Mouse (Mus musculus) forebrain, embryonic 15.5 days (tissue): ENCODE measurements around the gene Slc22a18. TPM values are rescaled to one million over a fixed set of nuclear protein-coding genes. Genes with fewer than 3 reads are reported as not detected.
A peak's percentile ranks its signal among the peaks of the same experiment; 100 is the strongest.

Source experiments
- ATAC-seq: fragments of 200-750 bp; cut with Nextera tagmentation; replicated peaks from 2 replicates; pipeline ENCODE4 v1.8.0; 2017; ENCODE audit warnings: mild to moderate bottlenecking, moderate TSS enrichment, moderate library complexity
- H3K27ac ChIP-seq: fragments of 300-500 bp; sonication (generic); replicated peaks from 2 replicates; pipeline ENCODE4 v1.5.1; 2015; ENCODE audit warnings: mild to moderate bottlenecking, inconsistent platforms
- H3K27me3 ChIP-seq: fragments of 300-500 bp; sonication (generic); 2 replicates; pipeline ENCODE4 v1.6.1; 2015; ENCODE audit warnings: inconsistent platforms
- H3K36me3 ChIP-seq: fragments of 300-500 bp; sonication (generic); 2 replicates; pipeline ENCODE4 v1.6.1; 2015; ENCODE audit warnings: mild to moderate bottlenecking, inconsistent platforms
- H3K4me1 ChIP-seq: fragments of 300-500 bp; sonication (generic); 2 replicates; pipeline ENCODE4 v1.6.1; 2015; ENCODE audit warnings: inconsistent platforms
- H3K4me2 ChIP-seq: fragments of 300-500 bp; sonication (generic); replicated peaks from 2 replicates; pipeline ENCODE4 v1.6.1; 2015; ENCODE audit warnings: mild to moderate bottlenecking, inconsistent platforms
- H3K4me3 ChIP-seq: fragments of 300-500 bp; sonication (generic); 2 replicates; pipeline ENCODE4 v1.5.1; 2015; ENCODE audit warnings: mild to moderate bottlenecking, inconsistent platforms
- H3K9ac ChIP-seq: fragments of 300-500 bp; sonication (generic); replicated peaks from 2 replicates; pipeline ENCODE4 v1.6.1; 2015; ENCODE audit warnings: mild to moderate bottlenecking, inconsistent platforms
- H3K9me3 ChIP-seq: fragments of 300-500 bp; sonication (generic); 2 replicates; pipeline ENCODE4 v1.6.1; 2016; ENCODE audit warnings: inconsistent platforms
- WGBS: fragments of 180-500 bp; shearing (Covaris S2); methylation state at CpG from one replicate; pipeline ENCODE4 v1.1.7; 2015; ENCODE audit warnings: mixed read lengths; 5-methylcytosine and 5-hydroxymethylcytosine counted together
- polyA plus RNA-seq: library from polyadenylated mRNA; unstranded; fragments of >200 nt; fragmentation: Nextera tagmentation; extraction: Ambion mirVana; gene quantifications from 2 replicates; pipeline ENCODE4 v1.2.1, GENCODE M21; 2015

Slc22a18 gene
- polyA plus RNA-seq, 1 experiment from 2014 or later, result 0.29 TPM

DNA sequence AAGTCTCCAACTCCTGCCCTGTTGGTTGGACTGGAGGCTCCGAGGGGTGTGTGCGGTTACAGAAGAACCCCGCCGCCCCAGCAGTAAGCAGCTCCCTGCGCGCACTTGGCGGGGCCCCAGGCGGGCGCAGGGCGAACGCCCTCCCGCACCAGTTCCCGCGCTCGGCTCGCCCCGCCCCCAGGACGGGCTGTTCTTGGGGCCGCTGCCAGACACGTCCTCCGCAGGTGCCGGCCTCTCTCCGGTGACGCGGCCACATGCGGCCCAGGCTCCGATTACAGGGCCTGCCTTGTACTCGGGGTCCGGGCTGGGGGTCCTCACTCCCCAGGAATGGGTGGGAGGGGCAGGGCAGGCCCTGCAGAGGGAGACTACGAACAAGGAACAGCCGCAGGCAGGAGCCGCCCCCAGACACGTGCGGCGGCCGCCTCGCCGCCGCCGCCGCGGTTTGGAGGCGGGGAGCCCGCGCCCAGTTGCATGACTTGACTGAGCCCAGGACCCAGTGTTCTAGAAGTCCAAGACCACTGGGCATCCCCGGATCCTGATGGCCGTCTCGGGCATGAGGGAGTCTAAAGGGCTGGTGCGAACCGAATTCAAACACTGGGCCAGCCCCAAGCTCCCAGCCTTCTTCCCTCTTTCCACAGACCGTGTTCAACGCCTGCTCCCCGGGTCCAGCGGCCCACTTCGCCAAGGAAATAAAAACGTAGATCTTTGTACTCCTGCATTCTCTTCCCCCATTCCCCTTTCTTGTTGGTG lies 8.6 kb upstream of the Slc22a18 start:
- Histone ChIP-seq H3K36me3 (no peaks in the 10 kb centered on the region), H3K27ac (no peak overlapping the region), H3K4me1 (peaks cover 17% of the 10 kb centered on the region), H3K9ac (peak overlapping the region; percentile 36), H3K4me2 (peak overlapping the region; percentile 61), H3K9me3 (no peaks in the 10 kb centered on the region), H3K27me3 (peaks cover 25% of the 10 kb centered on the region), H3K4me3 (peak overlapping the region; percentile 39)
- no peak for ATAC-seq
- WGBS, result 25% methylated on average over 55 of the region's 56 CpGs

DNA sequence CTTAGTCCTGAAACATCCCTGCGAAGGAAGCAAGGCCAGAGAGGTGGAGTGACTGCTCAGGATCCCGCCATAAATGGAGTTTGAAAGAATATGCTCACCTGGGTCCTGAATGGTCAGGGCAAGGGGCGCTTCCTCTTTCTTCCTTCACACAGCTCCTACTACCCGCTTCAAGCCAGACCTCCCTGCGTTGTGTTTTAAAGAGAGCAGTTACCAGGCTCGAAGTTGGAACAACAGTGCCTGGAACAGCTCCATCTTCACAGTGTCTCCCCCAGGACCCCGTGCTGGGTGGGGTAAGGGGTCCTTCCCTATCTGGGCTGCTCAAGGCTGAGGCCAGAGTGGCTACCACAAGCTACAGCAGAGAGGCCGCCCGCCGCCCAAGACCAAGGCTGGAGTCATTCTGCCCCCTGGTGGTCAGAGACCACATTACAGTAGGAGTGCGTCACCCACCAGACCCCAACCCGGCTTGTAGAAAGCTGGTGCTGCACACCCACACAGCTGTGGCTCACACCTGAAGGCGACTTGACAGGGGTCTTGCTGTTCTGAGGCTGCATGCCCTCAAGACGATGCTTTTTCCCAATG lies 7.3 kb upstream of the Slc22a18 start:
- peaks cover 25% of the 10 kb centered on the region for H3K27me3 ChIP-seq
- ATAC-seq, result peak; percentile 27; the same call in 1 of the 2 replicates
- no peak overlapping the region for H3K4me2 ChIP-seq
- H3K27ac ChIP-seq, result no peak overlapping the region
- no peak overlapping the region for H3K4me3 ChIP-seq
- H3K4me1 ChIP-seq, result peaks cover 17% of the 10 kb centered on the region
- 34% methylated on average over 14 of the region's 14 CpGs for WGBS
- H3K36me3 ChIP-seq, result no peaks in the 10 kb centered on the region
- no peaks in the 10 kb centered on the region for H3K9me3 ChIP-seq
- H3K9ac ChIP-seq, result no peak overlapping the region

- 1% methylated on average over 6 of the region's 6 CpGs for WGBS
These were observed 5.8 kb upstream of the Slc22a18 start for GRCm38 (mm10) chr7:143467714-143468113.

DNA sequence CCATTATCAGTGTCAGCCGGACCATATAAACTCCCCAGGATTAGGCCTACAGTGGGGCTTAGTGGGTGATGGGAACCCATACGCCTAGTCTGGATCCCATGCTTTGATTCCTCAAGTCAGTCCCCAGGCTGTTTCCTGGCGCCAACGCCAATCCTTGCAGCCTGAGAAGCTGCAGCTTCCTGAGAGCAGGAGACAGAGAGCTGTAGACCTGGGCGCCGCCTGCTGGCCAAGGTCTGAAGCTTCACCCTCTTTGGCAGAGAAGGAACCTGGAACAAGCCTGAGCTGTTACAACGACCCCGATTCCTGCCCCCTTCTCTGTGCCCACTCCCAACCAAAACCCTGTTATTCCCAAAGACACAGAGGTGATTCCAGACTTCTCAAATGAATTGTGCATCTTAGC lies 3.6 kb upstream of the Slc22a18 start:
- Histone ChIP-seq H3K4me2 (no peak overlapping the region), H3K4me1 (peaks cover 9% of the 10 kb centered on the region), H3K9me3 (no peaks in the 10 kb centered on the region), H3K27ac (no peak overlapping the region), H3K27me3 (peaks cover 5% of the 10 kb centered on the region; the same call in 1 of the 2 replicates), H3K36me3 (no peaks in the 10 kb centered on the region), H3K9ac (no peak overlapping the region), H3K4me3 (no peak overlapping the region)
- peak; percentile 30; the same call in 1 of the 2 replicates for ATAC-seq
- WGBS, result 14% methylated on average over 8 of the region's 8 CpGs

More at GRCm38 (mm10) chr7:143467714-143468113, 5.8 kb upstream of the Slc22a18 start:
- H3K4me2 ChIP-seq, result no peak overlapping the region
- peaks cover 17% of the 10 kb centered on the region for H3K4me1 ChIP-seq
- H3K9ac ChIP-seq, result no peak overlapping the region
- no peaks in the 10 kb centered on the region for H3K36me3 ChIP-seq
- no peak overlapping the region for H3K4me3 ChIP-seq
- H3K27me3 ChIP-seq, result peaks cover 20% of the 10 kb centered on the region
- H3K27ac ChIP-seq, result no peak overlapping the region
- H3K9me3 ChIP-seq, result no peaks in the 10 kb centered on the region
- ATAC-seq, result no peak

GRCm38 (mm10) chr7:143474811-143475210 lies 1.3 kb downstream of the Slc22a18 start:
- H3K4me1 ChIP-seq, result peaks cover under 1% of the 10 kb centered on the region; the same call in 1 of the 2 replicates
- ATAC-seq, result no peak
- no peaks in the 10 kb centered on the region for H3K27me3 ChIP-seq
- no peak overlapping the region for H3K4me3 ChIP-seq
- H3K4me2 ChIP-seq, result no peak overlapping the region
- H3K9ac ChIP-seq, result no peak overlapping the region
- 49% methylated on average over 10 of the region's 10 CpGs for WGBS
- no peak overlapping the region for H3K27ac ChIP-seq
- H3K9me3 ChIP-seq, result no peaks in the 10 kb centered on the region
- no peaks in the 10 kb centered on the region for H3K36me3 ChIP-seq

DNA sequence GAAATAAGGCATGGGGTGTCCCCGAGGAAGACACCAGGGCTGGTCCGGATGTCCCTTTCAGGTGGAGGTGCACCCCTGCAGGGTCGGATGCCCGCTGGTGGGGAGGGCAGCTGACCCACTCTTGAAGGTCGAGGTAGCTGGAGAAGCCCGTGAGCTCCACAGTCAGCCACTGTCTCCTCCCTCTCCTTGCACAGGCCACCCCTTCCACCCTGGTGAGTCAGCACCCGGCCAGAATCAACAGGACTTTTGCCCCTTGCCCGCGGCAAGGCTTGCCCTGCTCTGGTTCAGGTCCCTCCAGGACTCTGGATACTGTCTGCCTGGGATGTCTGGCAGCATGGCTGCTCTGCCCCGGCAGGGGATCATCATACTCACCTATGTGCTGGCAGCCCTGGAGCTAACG lies 2.3 kb downstream of the Slc22a18 start:
- Histone ChIP-seq H3K4me2 (no peak overlapping the region), H3K36me3 (no peaks in the 10 kb centered on the region), H3K4me1 (no peaks in the 10 kb centered on the region), H3K9me3 (no peaks in the 10 kb centered on the region), H3K27me3 (no peaks in the 10 kb centered on the region), H3K27ac (no peak overlapping the region), H3K9ac (no peak overlapping the region), H3K4me3 (no peak overlapping the region)
- 74% methylated on average over 11 of the region's 11 CpGs for WGBS
- ATAC-seq, result no peak

- no peak overlapping the region for H3K9ac ChIP-seq
- no peaks in the 10 kb centered on the region for H3K36me3 ChIP-seq
- no peak overlapping the region for H3K4me3 ChIP-seq
- H3K27me3 ChIP-seq, result no peaks in the 10 kb centered on the region
- no peak overlapping the region for H3K4me2 ChIP-seq
- no peak overlapping the region for H3K27ac ChIP-seq
- 91% methylated on average over 3 of the region's 3 CpGs for WGBS
- no peaks in the 10 kb centered on the region for H3K9me3 ChIP-seq
- no peak for ATAC-seq
- no peaks in the 10 kb centered on the region for H3K4me1 ChIP-seq
These were observed 3.3 kb downstream of the Slc22a18 start for GRCm38 (mm10) chr7:143476702-143477335.

DNA sequence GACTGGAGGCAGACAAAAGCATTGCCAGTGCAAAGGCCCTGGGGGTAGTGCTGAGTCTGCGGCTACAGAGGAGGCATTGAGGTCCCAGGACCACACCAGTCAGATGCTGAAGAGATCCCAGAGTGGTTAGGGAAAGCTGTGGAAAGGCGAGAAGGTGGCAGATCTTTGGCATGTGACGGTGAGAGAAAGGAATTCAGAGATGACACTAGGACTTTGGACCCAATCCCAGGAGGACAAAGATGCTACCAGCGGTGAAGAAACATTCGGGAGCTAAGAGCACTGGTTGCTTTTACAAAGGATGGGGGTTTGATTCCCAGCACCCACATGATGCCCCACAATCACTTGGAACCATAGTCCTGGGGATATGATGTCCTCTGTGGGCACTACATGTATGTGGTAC lies 4.3 kb downstream of the Slc22a18 start:
- ATAC-seq, result no peak
- H3K27me3 ChIP-seq, result no peaks in the 10 kb centered on the region
- WGBS, result 88% methylated on average over 5 of the region's 5 CpGs

GRCm38 (mm10) chr7:143480498-143480897 lies 7.0 kb downstream of the Slc22a18 start:
- no peaks in the 10 kb centered on the region for H3K36me3 ChIP-seq
- H3K4me3 ChIP-seq, result no peak overlapping the region
- no peak overlapping the region for H3K27ac ChIP-seq
- H3K9ac ChIP-seq, result no peak overlapping the region
- no peak for ATAC-seq
- no peaks in the 10 kb centered on the region for H3K9me3 ChIP-seq
- H3K27me3 ChIP-seq, result no peaks in the 10 kb centered on the region
- no peak overlapping the region for H3K4me2 ChIP-seq
- WGBS, result 33% methylated on average over 13 of the region's 13 CpGs
- no peaks in the 10 kb centered on the region for H3K4me1 ChIP-seq

More for the DNA sequence above, 4.3 kb downstream of the Slc22a18 start:
- Histone ChIP-seq H3K4me3 (no peak overlapping the region), H3K36me3 (no peaks in the 10 kb centered on the region), H3K4me1 (no peaks in the 10 kb centered on the region), H3K4me2 (no peak overlapping the region), H3K9ac (no peak overlapping the region), H3K27ac (no peak overlapping the region), H3K9me3 (no peaks in the 10 kb centered on the region)

GRCm38 (mm10) chr7:143481806-143482387 lies 8.4 kb downstream of the Slc22a18 start:
- ATAC-seq, result no peak
- WGBS, result 40% methylated on average over 5 of the region's 5 CpGs

GRCm38 (mm10) chr7:143482541-143482940 lies 9.0 kb downstream of the Slc22a18 start:
- Histone ChIP-seq H3K9ac (no peak overlapping the region), H3K36me3 (no peaks in the 10 kb centered on the region), H3K27ac (no peak overlapping the region), H3K4me1 (no peaks in the 10 kb centered on the region), H3K4me3 (no peak overlapping the region), H3K27me3 (no peaks in the 10 kb centered on the region), H3K9me3 (no peaks in the 10 kb centered on the region), H3K4me2 (no peak overlapping the region)
- WGBS, result 6% methylated on average over 6 of the region's 6 CpGs
- no peak for ATAC-seq

More at GRCm38 (mm10) chr7:143481806-143482387, 8.4 kb downstream of the Slc22a18 start:
- no peak overlapping the region for H3K27ac ChIP-seq
- H3K27me3 ChIP-seq, result no peaks in the 10 kb centered on the region
- no peak overlapping the region for H3K4me3 ChIP-seq
- H3K4me2 ChIP-seq, result no peak overlapping the region
- no peaks in the 10 kb centered on the region for H3K9me3 ChIP-seq
- H3K4me1 ChIP-seq, result no peaks in the 10 kb centered on the region
- no peaks in the 10 kb centered on the region for H3K36me3 ChIP-seq
- no peak overlapping the region for H3K9ac ChIP-seq

- no peaks in the 10 kb centered on the region for H3K27me3 ChIP-seq
- no peak for ATAC-seq
- 78% methylated on average over 6 of the region's 6 CpGs for WGBS
- no peaks in the 10 kb centered on the region for H3K9me3 ChIP-seq
- H3K4me1 ChIP-seq, result no peaks in the 10 kb centered on the region
- no peak overlapping the region for H3K27ac ChIP-seq
- H3K4me2 ChIP-seq, result no peak overlapping the region
- no peak overlapping the region for H3K9ac ChIP-seq
- H3K36me3 ChIP-seq, result no peaks in the 10 kb centered on the region
- H3K4me3 ChIP-seq, result no peak overlapping the region
These were observed 16.2 kb downstream of the Slc22a18 start for GRCm38 (mm10) chr7:143489735-143490134.
